Mouse (Mus musculus) liver, adult (tissue): ENCODE results near the gene Chrm2.

ENCODE experiments used
- GATA4 ChIP-seq: IDR thresholded peaks from 2 replicates; pipeline ENCODE4 v1.6.1; 2014; ENCODE audit warnings: mild to moderate bottlenecking, low read length; ENCODE audit not compliant: insufficient replicate concordance

Chrm2 gene

GRCm38 (mm10) chr6:36387612-36388400, at the start of gene Chrm2:
Chrm2 (plus strand) TSS chr6:36388084.
- no peak for TF ChIP-seq GATA4

GRCm38 (mm10) chr6:36373983-36374382, 13.9 kb upstream of the Chrm2 start:
- no peak for TF ChIP-seq GATA4

GRCm38 (mm10) chr6:36377936-36378335, 9.9 kb upstream of the Chrm2 start:
- no peak for TF ChIP-seq GATA4

GRCm38 (mm10) chr6:36384102-36384501, 3.8 kb upstream of the Chrm2 start:
- TF ChIP-seq GATA4 = no peak

GRCm38 (mm10) chr6:36388401-36389259, 746 bp downstream of the Chrm2 start:
- TF ChIP-seq GATA4 = no peak

- TF ChIP-seq GATA4 = no peak
Measured at GRCm38 (mm10) chr6:36389260-36389965, 1.5 kb downstream of the Chrm2 start.

GRCm38 (mm10) chr6:36393705-36394104, 5.8 kb downstream of the Chrm2 start:
- no peak for TF ChIP-seq GATA4

GRCm38 (mm10) chr6:36405139-36405538, 17.3 kb downstream of the Chrm2 start:
- peak; percentile 88 for TF ChIP-seq GATA4

- no peak for TF ChIP-seq GATA4
Measured at GRCm38 (mm10) chr6:36409016-36409415, 21.1 kb downstream of the Chrm2 start.

GRCm38 (mm10) chr6:36410057-36410456, 22.2 kb downstream of the Chrm2 start:
- no peak for TF ChIP-seq GATA4

- no peak for TF ChIP-seq GATA4
Measured at GRCm38 (mm10) chr6:36419716-36420115, 31.8 kb downstream of the Chrm2 start.

- TF ChIP-seq GATA4 = no peak
Measured at GRCm38 (mm10) chr6:36437964-36438363, 50.1 kb downstream of the Chrm2 start.

- TF ChIP-seq GATA4 = no peak
Measured at GRCm38 (mm10) chr6:36439218-36439617, 51.3 kb downstream of the Chrm2 start.

GRCm38 (mm10) chr6:36451480-36451879, 63.6 kb downstream of the Chrm2 start:
- TF ChIP-seq GATA4 = no peak

GRCm38 (mm10) chr6:36455071-36455470, 67.2 kb downstream of the Chrm2 start:
- no peak for TF ChIP-seq GATA4
